Mouse (Mus musculus): Measurements from ENCODE around the gene 4930474N05Rik. TPM values are rescaled to one million over a fixed set of nuclear protein-coding genes. Genes with fewer than 3 reads are reported as not detected.

Gene 4930474N05Rik
- not detected in 2 replicates for polyA plus RNA-seq (2014; fragmentation: Nextera tagmentation; extraction: Ambion mirVana)

GRCm38 (mm10) chr14:36094617-36095016 lies at the start of gene 4930474N05Rik:
TSS of gene 4930474N05Rik (plus strand) at chr14:36094917.
- no peak for ATAC-seq (replicated peaks; ENCODE audit: low FRiP score, low TSS enrichment, low read depth)
- Histone ChIP-seq H3K27ac (ENCODE audit: low read depth) (no peak within 1 kb of the TSS), H3K4me3 (ENCODE audit: low read depth, low read length) (no peak within 1 kb of the TSS), H3K4me2 (ENCODE audit: low read length) (no peak within 1 kb of the TSS), H3K27me3 (replicated peaks; ENCODE audit: control insufficient read depth, insufficient read depth, low read length) (no peaks in the 10 kb centered on the region), H3K36me3 (ENCODE audit: control insufficient read depth, insufficient read depth, low read length) (no peaks in the 10 kb centered on the region), H3K9me3 (ENCODE audit: control insufficient read depth, low read length) (no peaks in the 10 kb centered on the region), H3K9ac (ENCODE audit: low read length) (no peak within 1 kb of the TSS), H3K4me1 (replicated peaks; ENCODE audit: control insufficient read depth, insufficient read depth, low read length) (no peaks in the 10 kb centered on the region)
- DNase-seq (ENCODE audit: low spot score) = no peak

- H3K9me3 ChIP-seq (ENCODE audit: control insufficient read depth, low read length) = no peaks in the 10 kb centered on the region
- 36% methylated on average over 9 of the region's 9 CpGs for WGBS
- DNase-seq (ENCODE audit: low spot score) (peak; percentile 61), ATAC-seq (replicated peaks; ENCODE audit: low FRiP score, low TSS enrichment, low read depth) (peak; percentile 58; the same call in 1 of the 2 replicates)
- no peak overlapping the region for H3K4me2 ChIP-seq (ENCODE audit: low read length)
- no peaks in the 10 kb centered on the region for H3K27me3 ChIP-seq (replicated peaks; ENCODE audit: control insufficient read depth, insufficient read depth, low read length)
- H3K9ac ChIP-seq (ENCODE audit: low read length) = no peak overlapping the region
- H3K4me1 ChIP-seq (replicated peaks; ENCODE audit: control insufficient read depth, insufficient read depth, low read length) = 0 out of 2 replicates have a peak, but pooled peaks cover 4% of the 10 kb centered on the region
- no peak overlapping the region for H3K27ac ChIP-seq (ENCODE audit: low read depth)
- no peaks in the 10 kb centered on the region for H3K36me3 ChIP-seq (ENCODE audit: control insufficient read depth, insufficient read depth, low read length)
- H3K4me3 ChIP-seq (ENCODE audit: low read depth, low read length) = no peak overlapping the region
These were observed 45.8 kb upstream of the 4930474N05Rik start for GRCm38 (mm10) chr14:36048746-36049391.

DNA sequence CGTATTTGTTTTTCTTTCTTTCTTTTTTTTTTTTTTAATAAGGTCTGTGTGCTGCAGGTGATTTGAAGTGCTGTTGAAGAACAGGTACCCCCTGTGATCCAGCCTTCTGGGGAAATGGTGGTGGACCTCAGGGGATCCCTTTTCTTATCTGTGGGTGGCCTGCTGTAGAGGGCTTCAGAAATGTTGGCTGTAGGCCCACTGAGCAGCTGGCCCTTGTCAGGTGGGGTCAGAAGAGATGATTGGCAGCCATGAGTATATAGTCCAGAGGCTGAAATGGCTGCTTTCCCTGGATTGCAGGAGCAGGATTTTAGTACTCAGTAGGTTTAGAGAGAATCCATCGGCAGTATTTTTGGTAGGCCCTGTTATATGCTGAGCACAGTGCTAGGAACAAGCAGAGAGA lies 41.4 kb upstream of the 4930474N05Rik start:
- no peak for DNase-seq (ENCODE audit: low spot score)
- Histone ChIP-seq H3K4me1 (replicated peaks; ENCODE audit: control insufficient read depth, insufficient read depth, low read length) (0 out of 2 replicates have a peak, but pooled peaks cover 4% of the 10 kb centered on the region), H3K36me3 (ENCODE audit: control insufficient read depth, insufficient read depth, low read length) (no peaks in the 10 kb centered on the region), H3K27me3 (replicated peaks; ENCODE audit: control insufficient read depth, insufficient read depth, low read length) (no peaks in the 10 kb centered on the region), H3K4me2 (ENCODE audit: low read length) (no peak overlapping the region), H3K9ac (ENCODE audit: low read length) (no peak overlapping the region), H3K27ac (ENCODE audit: low read depth) (no peak overlapping the region), H3K4me3 (ENCODE audit: low read depth, low read length) (no peak overlapping the region), H3K9me3 (ENCODE audit: control insufficient read depth, low read length) (no peaks in the 10 kb centered on the region)
- WGBS = 78% methylated on average over 2 of the region's 2 CpGs
- ATAC-seq (replicated peaks; ENCODE audit: low FRiP score, low TSS enrichment, low read depth) = no peak

DNA sequence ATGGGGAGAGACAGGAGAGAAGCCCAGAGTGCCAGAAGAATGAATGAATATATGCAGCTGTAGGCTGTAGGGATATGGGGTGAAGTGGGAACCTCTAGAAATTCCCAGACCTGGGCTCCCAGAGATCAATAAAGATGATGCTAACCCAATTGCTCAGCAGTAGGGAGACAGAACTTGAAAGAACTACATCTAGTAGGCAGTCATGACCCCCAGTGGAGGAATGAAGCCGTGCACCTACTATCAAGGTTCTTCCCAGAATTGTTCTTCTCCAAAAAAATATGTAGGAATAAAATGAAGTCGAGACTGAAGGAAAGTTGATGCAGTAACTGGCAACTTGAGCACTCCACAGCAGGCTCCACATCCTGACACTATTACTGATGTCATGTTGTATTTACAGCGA lies 3.8 kb downstream of the 4930474N05Rik start:
- H3K36me3 ChIP-seq (ENCODE audit: control insufficient read depth, insufficient read depth, low read length) = no peaks in the 10 kb centered on the region
- no peak overlapping the region for H3K4me3 ChIP-seq (ENCODE audit: low read depth, low read length)
- WGBS = 74% methylated on average over 3 of the region's 3 CpGs
- no peaks in the 10 kb centered on the region for H3K9me3 ChIP-seq (ENCODE audit: control insufficient read depth, low read length)
- ATAC-seq (replicated peaks; ENCODE audit: low FRiP score, low TSS enrichment, low read depth) (no peak), DNase-seq (ENCODE audit: low spot score) (no peak)
- H3K4me1 ChIP-seq (replicated peaks; ENCODE audit: control insufficient read depth, insufficient read depth, low read length) = no peaks in the 10 kb centered on the region
- no peak overlapping the region for H3K4me2 ChIP-seq (ENCODE audit: low read length)
- no peak overlapping the region for H3K27ac ChIP-seq (ENCODE audit: low read depth)
- H3K9ac ChIP-seq (ENCODE audit: low read length) = no peak overlapping the region
- H3K27me3 ChIP-seq (replicated peaks; ENCODE audit: control insufficient read depth, insufficient read depth, low read length) = no peaks in the 10 kb centered on the region

DNA sequence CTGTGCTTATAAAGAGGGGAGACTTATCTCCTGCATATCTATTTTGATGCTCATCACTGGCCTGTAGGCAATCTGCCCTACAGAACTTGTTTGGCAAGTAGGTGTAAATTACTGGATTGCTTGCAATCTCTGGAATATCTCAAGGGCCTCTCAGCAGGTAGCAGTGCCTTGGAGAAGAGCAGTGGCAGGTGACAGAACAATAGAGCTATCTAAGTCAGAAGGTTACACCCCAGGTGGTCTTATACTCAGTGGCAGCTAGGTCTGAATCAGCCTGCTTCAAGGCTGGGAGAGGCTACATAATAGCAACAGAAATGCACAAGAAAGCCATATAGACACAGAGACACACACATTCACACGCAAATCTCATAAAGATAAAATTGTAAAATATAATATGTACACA lies 4.9 kb downstream of the 4930474N05Rik start:
- 46% methylated on average over 1 of the region's 1 CpGs for WGBS
- Histone ChIP-seq H3K27ac (ENCODE audit: low read depth) (no peak overlapping the region), H3K9ac (ENCODE audit: low read length) (no peak overlapping the region), H3K4me2 (ENCODE audit: low read length) (no peak overlapping the region), H3K36me3 (ENCODE audit: control insufficient read depth, insufficient read depth, low read length) (no peaks in the 10 kb centered on the region), H3K9me3 (ENCODE audit: control insufficient read depth, low read length) (no peaks in the 10 kb centered on the region), H3K27me3 (replicated peaks; ENCODE audit: control insufficient read depth, insufficient read depth, low read length) (no peaks in the 10 kb centered on the region), H3K4me3 (ENCODE audit: low read depth, low read length) (no peak overlapping the region), H3K4me1 (replicated peaks; ENCODE audit: control insufficient read depth, insufficient read depth, low read length) (no peaks in the 10 kb centered on the region)
- no peak for ATAC-seq (replicated peaks; ENCODE audit: low FRiP score, low TSS enrichment, low read depth)
- no peak for DNase-seq (ENCODE audit: low spot score)

- Histone ChIP-seq H3K4me1 (replicated peaks; ENCODE audit: control insufficient read depth, insufficient read depth, low read length) (no peaks in the 10 kb centered on the region), H3K27ac (ENCODE audit: low read depth) (no peak overlapping the region), H3K36me3 (ENCODE audit: control insufficient read depth, insufficient read depth, low read length) (no peaks in the 10 kb centered on the region), H3K9me3 (ENCODE audit: control insufficient read depth, low read length) (no peaks in the 10 kb centered on the region), H3K27me3 (replicated peaks; ENCODE audit: control insufficient read depth, insufficient read depth, low read length) (no peaks in the 10 kb centered on the region), H3K4me2 (ENCODE audit: low read length) (no peak overlapping the region), H3K9ac (ENCODE audit: low read length) (no peak overlapping the region), H3K4me3 (ENCODE audit: low read depth, low read length) (no peak overlapping the region)
- DNase-seq (ENCODE audit: low spot score) (no peak), ATAC-seq (replicated peaks; ENCODE audit: low FRiP score, low TSS enrichment, low read depth) (no peak)
- 18% methylated on average over 1 of the region's 1 CpGs for WGBS
These were observed 6.0 kb downstream of the 4930474N05Rik start for GRCm38 (mm10) chr14:36100731-36101130.

DNA sequence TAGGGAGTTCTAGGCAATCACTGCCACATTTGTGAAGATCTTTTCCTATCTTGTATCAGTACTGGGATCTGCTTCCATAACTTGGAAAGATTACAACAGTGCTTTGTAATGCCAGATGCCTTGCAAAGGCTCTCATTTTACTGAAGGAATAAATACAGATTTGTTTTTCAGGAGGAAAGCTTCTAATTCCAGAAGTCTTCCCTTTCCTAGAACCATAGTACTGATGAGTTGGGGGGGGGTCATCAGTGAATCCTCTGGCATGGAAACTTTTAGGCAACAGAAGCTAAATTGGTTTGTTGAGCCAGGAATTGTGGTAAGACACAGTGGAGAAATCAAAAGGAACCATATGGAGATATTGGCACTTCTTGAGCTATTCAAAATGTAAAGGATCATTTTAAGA lies 19.8 kb downstream of the 4930474N05Rik start:
- H3K4me2 ChIP-seq (ENCODE audit: low read length) = no peak overlapping the region
- no peaks in the 10 kb centered on the region for H3K4me1 ChIP-seq (replicated peaks; ENCODE audit: control insufficient read depth, insufficient read depth, low read length)
- no peaks in the 10 kb centered on the region for H3K36me3 ChIP-seq (ENCODE audit: control insufficient read depth, insufficient read depth, low read length)
- H3K9ac ChIP-seq (ENCODE audit: low read length) = no peak overlapping the region
- DNase-seq (ENCODE audit: low spot score) = no peak
- H3K27ac ChIP-seq (ENCODE audit: low read depth) = no peak overlapping the region
- ATAC-seq (replicated peaks; ENCODE audit: low FRiP score, low TSS enrichment, low read depth) = no peak
- no peaks in the 10 kb centered on the region for H3K9me3 ChIP-seq (ENCODE audit: control insufficient read depth, low read length)
- no peak overlapping the region for H3K4me3 ChIP-seq (ENCODE audit: low read depth, low read length)
- no peaks in the 10 kb centered on the region for H3K27me3 ChIP-seq (replicated peaks; ENCODE audit: control insufficient read depth, insufficient read depth, low read length)

- ATAC-seq (replicated peaks; ENCODE audit: low FRiP score, low TSS enrichment, low read depth) (no peak), DNase-seq (ENCODE audit: low spot score) (no peak)
- no peak overlapping the region for H3K27ac ChIP-seq (ENCODE audit: low read depth)
- no peak overlapping the region for H3K4me2 ChIP-seq (ENCODE audit: low read length)
- H3K9me3 ChIP-seq (ENCODE audit: control insufficient read depth, low read length) = no peaks in the 10 kb centered on the region
- no peak overlapping the region for H3K4me3 ChIP-seq (ENCODE audit: low read depth, low read length)
- no peaks in the 10 kb centered on the region for H3K36me3 ChIP-seq (ENCODE audit: control insufficient read depth, insufficient read depth, low read length)
- 68% methylated on average over 2 of the region's 2 CpGs for WGBS
- H3K4me1 ChIP-seq (replicated peaks; ENCODE audit: control insufficient read depth, insufficient read depth, low read length) = no peaks in the 10 kb centered on the region
- H3K9ac ChIP-seq (ENCODE audit: low read length) = no peak overlapping the region
- no peaks in the 10 kb centered on the region for H3K27me3 ChIP-seq (replicated peaks; ENCODE audit: control insufficient read depth, insufficient read depth, low read length)
These were observed 29.1 kb downstream of the 4930474N05Rik start for GRCm38 (mm10) chr14:36123775-36124335.

DNA sequence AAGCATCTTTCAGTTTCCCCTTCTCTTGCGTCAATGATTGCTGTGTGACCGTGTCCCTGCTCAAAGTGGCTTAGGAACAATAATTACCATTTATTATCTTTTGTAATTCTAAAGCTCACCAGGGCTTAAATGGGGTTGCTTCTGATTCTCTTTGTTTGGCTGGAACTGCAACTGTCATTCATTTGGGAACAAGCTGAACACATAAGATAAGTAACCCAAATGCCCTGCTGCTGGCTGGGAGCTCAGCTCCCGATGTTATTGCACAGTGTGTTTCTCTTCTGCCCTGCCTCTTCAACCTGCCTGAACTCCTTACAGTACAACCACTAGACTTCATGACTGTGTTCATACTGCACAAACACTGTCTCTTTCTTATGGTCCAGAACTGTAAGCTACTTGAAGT lies 41.0 kb downstream of the 4930474N05Rik start:
- no peak for DNase-seq (ENCODE audit: low spot score)
- no peak overlapping the region for H3K9ac ChIP-seq (ENCODE audit: low read length)
- no peaks in the 10 kb centered on the region for H3K36me3 ChIP-seq (ENCODE audit: control insufficient read depth, insufficient read depth, low read length)
- H3K27ac ChIP-seq (ENCODE audit: low read depth) = no peak overlapping the region
- H3K4me3 ChIP-seq (ENCODE audit: low read depth, low read length) = no peak overlapping the region
- H3K27me3 ChIP-seq (replicated peaks; ENCODE audit: control insufficient read depth, insufficient read depth, low read length) = no peaks in the 10 kb centered on the region
- H3K9me3 ChIP-seq (ENCODE audit: control insufficient read depth, low read length) = no peaks in the 10 kb centered on the region
- 79% methylated on average over 3 of the region's 3 CpGs for WGBS
- H3K4me1 ChIP-seq (replicated peaks; ENCODE audit: control insufficient read depth, insufficient read depth, low read length) = no peaks in the 10 kb centered on the region
- H3K4me2 ChIP-seq (ENCODE audit: low read length) = no peak overlapping the region
- ATAC-seq (replicated peaks; ENCODE audit: low FRiP score, low TSS enrichment, low read depth) = no peak

Data from intestine, embryonic 14.5 days (tissue).